In the genomic region with DNA sequence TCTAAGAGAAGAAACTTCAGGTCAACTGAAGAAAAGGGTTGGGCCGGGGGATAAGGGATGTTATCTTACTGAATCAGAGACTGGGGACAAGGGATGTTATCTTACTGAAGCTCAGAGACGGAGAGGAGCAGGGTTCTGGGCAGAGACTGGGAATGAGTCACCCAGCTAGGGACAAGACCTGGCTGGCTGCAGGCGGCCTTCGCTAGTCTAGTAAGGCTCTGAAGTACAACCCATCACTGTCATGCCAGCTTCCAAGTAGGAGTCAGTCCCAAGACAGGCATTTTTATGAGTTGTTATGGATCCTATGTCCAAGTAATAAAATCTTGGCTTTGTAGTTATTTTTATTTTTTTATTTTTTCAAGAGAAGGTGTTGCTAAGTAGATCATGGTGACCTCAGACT, we compare ENCODE assay signal across 20 mouse cellular contexts. TPM values are rescaled to one million over a fixed set of nuclear protein-coding genes. Genes with fewer than 3 reads are reported as not detected.
DNase-seq lines count a peak whose midpoint lies in the region; ATAC-seq lines count a peak whose summit lies in the region.
"Had no signal": no experiment of that assay in that cellular context is flagged by ENCODE, and none has a peak within 500 bp of the region (broad histone marks: within the 10 kb centered on the region; RNA-seq: fewer than 3 reads in every experiment).

No protein-coding gene starts in this region.

- peaks cover 2% of the 10 kb centered on the region; the same call in 1 of the 2 replicates for H3K4me1 ChIP-seq in midbrain, embryonic 11.5 days (ENCODE audit: control insufficient read depth, insufficient read depth, low read length)
- H3K4me1 ChIP-seq in midbrain, embryonic 14.5 days (ENCODE audit: control insufficient read depth, insufficient read depth, low read length) = peaks cover 5% of the 10 kb centered on the region; the same call in 1 of the 2 replicates
- peaks cover 8% of the 10 kb centered on the region; the same call in 1 of the 2 replicates for H3K4me1 ChIP-seq in stomach, embryonic 16.5 days (ENCODE audit: control insufficient read depth, insufficient read depth, low read length)

- no peak overlapping the region for H3K4me3 ChIP-seq in midbrain, embryonic 11.5 days (ENCODE audit: low read depth, low read length)
- H3K4me3 ChIP-seq in midbrain, embryonic 14.5 days (replicated peaks; ENCODE audit: low read depth, low read length) = no peak overlapping the region
- H3K4me3 ChIP-seq in stomach, embryonic 16.5 days (replicated peaks; ENCODE audit: low read length) = no peak overlapping the region
- H3K4me3 ChIP-seq: embryonic facial prominence, embryonic 15.5 days; erythroblast, embryonic 14.5 days; forebrain, embryonic 10.5 days; heart, embryonic 12.5 days; hindbrain, embryonic 15.5 days had no signal

- no peak overlapping the region for H3K4me2 ChIP-seq in midbrain, embryonic 11.5 days
- H3K4me2 ChIP-seq in midbrain, embryonic 14.5 days (ENCODE audit: low read length) = no peak overlapping the region
- no peak overlapping the region for H3K4me2 ChIP-seq in stomach, embryonic 16.5 days (ENCODE audit: low read depth, low read length)
- H3K4me2 ChIP-seq: embryonic facial prominence, embryonic 15.5 days; heart, embryonic 12.5 days; hindbrain, embryonic 15.5 days had no signal

- no peak overlapping the region for H3K27ac ChIP-seq in midbrain, embryonic 11.5 days (ENCODE audit: low read depth, low read length)
- no peak overlapping the region for H3K27ac ChIP-seq in midbrain, embryonic 14.5 days (replicated peaks; ENCODE audit: low read depth, low read length)
- H3K27ac ChIP-seq in stomach, embryonic 16.5 days (ENCODE audit: low read length) = 0 out of 2 replicates have a peak overlapping the region, but pooled peaks have one; percentile 8
- H3K27ac ChIP-seq: embryonic facial prominence, embryonic 15.5 days; forebrain, embryonic 10.5 days; hindbrain, embryonic 15.5 days had no signal

- ATAC-seq in midbrain, embryonic 11.5 days (ENCODE audit: low FRiP score) = no peak
- no peak for ATAC-seq in midbrain, embryonic 14.5 days (ENCODE audit: low FRiP score, low TSS enrichment)
- peak; percentile 30; the same call in 1 of the 2 replicates for ATAC-seq in stomach, embryonic 16.5 days (ENCODE audit: insufficient read depth, low FRiP score)
- ATAC-seq: forebrain, embryonic 14.5 days; intestine, embryonic 16.5 days had no signal

- no peak overlapping the region for H3K9ac ChIP-seq in midbrain, embryonic 11.5 days (ENCODE audit: low read length)
- no peak overlapping the region for H3K9ac ChIP-seq in midbrain, embryonic 14.5 days (replicated peaks; ENCODE audit: low read length)
- no peak overlapping the region for H3K9ac ChIP-seq in stomach, embryonic 16.5 days (ENCODE audit: low read length)
- H3K9ac ChIP-seq: embryonic facial prominence, embryonic 15.5 days; heart, embryonic 12.5 days; hindbrain, embryonic 15.5 days had no signal

- H3K9me3 ChIP-seq in midbrain, embryonic 11.5 days (ENCODE audit: control insufficient read depth, low read length) = no peaks in the 10 kb centered on the region
- H3K9me3 ChIP-seq in midbrain, embryonic 14.5 days (ENCODE audit: control insufficient read depth, low read length) = no peaks in the 10 kb centered on the region
- H3K9me3 ChIP-seq in stomach, embryonic 16.5 days (replicated peaks; ENCODE audit: control insufficient read depth, low read length) = no peaks in the 10 kb centered on the region
- H3K9me3 ChIP-seq: embryonic facial prominence, embryonic 15.5 days; forebrain, embryonic 10.5 days; heart, embryonic 12.5 days; hindbrain, embryonic 15.5 days had no signal

- H3K27me3 ChIP-seq in midbrain, embryonic 11.5 days (ENCODE audit: control insufficient read depth, insufficient read depth, low read length) = no peaks in the 10 kb centered on the region
- H3K27me3 ChIP-seq in midbrain, embryonic 14.5 days (ENCODE audit: control insufficient read depth, insufficient read depth, low read length) = no peaks in the 10 kb centered on the region
- H3K27me3 ChIP-seq in stomach, embryonic 16.5 days (ENCODE audit: control insufficient read depth, insufficient read depth, low read length) = no peaks in the 10 kb centered on the region
- H3K27me3 ChIP-seq: embryonic facial prominence, embryonic 15.5 days; heart, embryonic 12.5 days; hindbrain, embryonic 15.5 days had no signal

- peak; percentile 60 to 81 for DNase-seq in adrenal gland, adult (ENCODE audit: inconsistent age in 2 of 2, low spot score in 1 of 2)
- no peak for DNase-seq in adrenal gland, adult 18-20 months (ENCODE audit: low spot score in 2 of 2)
- peak; percentile 60 for DNase-seq in midbrain, embryonic 11.5 days (ENCODE audit: low spot score, missing footprints)
- no peak for DNase-seq in midbrain, embryonic 14.5 days
- peak; percentile 30 for DNase-seq in adrenal gland, postnatal 10 days
- DNase-seq in spleen, postnatal 10 days (ENCODE audit: low spot score in 2 of 2) = no peak
- DNase-seq in adipocyte (ENCODE audit: low spot score) = no peak
- DNase-seq: cerebellum, adult 11 months; cerebellum, adult 8-10 months; cerebellum, postnatal 14 days; embryo, embryonic 11 days; gastrocnemius, postnatal 25 days had no signal

- H3K36me3 ChIP-seq in midbrain, embryonic 11.5 days (ENCODE audit: control insufficient read depth, insufficient read depth, low read length) = no peaks in the 10 kb centered on the region
- H3K36me3 ChIP-seq in midbrain, embryonic 14.5 days (ENCODE audit: control insufficient read depth, insufficient read depth, low read length) = no peaks in the 10 kb centered on the region
- H3K36me3 ChIP-seq in stomach, embryonic 16.5 days (ENCODE audit: control insufficient read depth, insufficient read depth, low read length) = no peaks in the 10 kb centered on the region
- H3K36me3 ChIP-seq: embryonic facial prominence, embryonic 15.5 days; forebrain, embryonic 10.5 days; heart, embryonic 12.5 days; hindbrain, embryonic 15.5 days had no signal

- 92% methylated on average over 4 of the region's 4 CpGs for WGBS in midbrain, embryonic 11.5 days
- WGBS in midbrain, embryonic 14.5 days = 94% methylated on average over 4 of the region's 4 CpGs
- WGBS in stomach, embryonic 16.5 days = 67% methylated on average over 4 of the region's 4 CpGs

RNA-seq across cellular contexts. Expression of a gene that starts 1.5 kb away (rescaled TPM):
- 10 to 100 TPM; 57.3 to 75.8 TPM for total RNA-seq in adrenal gland, adult 18-20 months (2021)
- 28.8 and 30.4 TPM in 2 replicates for polyA plus RNA-seq in midbrain, embryonic 11.5 days (2014; fragmentation: Nextera tagmentation; extraction: Ambion mirVana)
- 31.9 and 37.9 TPM in 2 replicates for polyA plus RNA-seq in midbrain, embryonic 14.5 days (2014; fragmentation: Nextera tagmentation; extraction: Ambion mirVana)
- total RNA-seq in adrenal gland, postnatal 10 days (2021) = 10 to 100 TPM; 47.1 to 52.6 TPM
- polyA plus RNA-seq in stomach, embryonic 16.5 days (2015; fragmentation: Nextera tagmentation; extraction: Ambion mirVana) = 21.8 and 22.5 TPM in 2 replicates

RNA-seq across cellular contexts. Expression of a gene that starts 11.2 kb away (rescaled TPM):
- total RNA-seq in adrenal gland, adult 18-20 months (2021) = 10 to 100 TPM; 18.5 to 21.8 TPM
- polyA plus RNA-seq in midbrain, embryonic 11.5 days (2014; fragmentation: Nextera tagmentation; extraction: Ambion mirVana) = 42.5 and 47.8 TPM in 2 replicates
- 53.8 and 63.0 TPM in 2 replicates for polyA plus RNA-seq in midbrain, embryonic 14.5 days (2014; fragmentation: Nextera tagmentation; extraction: Ambion mirVana)
- 10 to 100 TPM; 20.6 to 24.5 TPM for total RNA-seq in adrenal gland, postnatal 10 days (2021)
- polyA plus RNA-seq in stomach, embryonic 16.5 days (2015; fragmentation: Nextera tagmentation; extraction: Ambion mirVana) = 19.2 and 30.3 TPM in 2 replicates

RNA-seq across cellular contexts. Expression of a gene that starts 57.2 kb away (rescaled TPM):
- 10 to 100 TPM; 42.9 to 51.9 TPM for total RNA-seq in adrenal gland, adult 18-20 months (2021)
- 26.2 and 31.9 TPM in 2 replicates for polyA plus RNA-seq in midbrain, embryonic 11.5 days (2014; fragmentation: Nextera tagmentation; extraction: Ambion mirVana)
- 18.8 and 20.6 TPM in 2 replicates for polyA plus RNA-seq in midbrain, embryonic 14.5 days (2014; fragmentation: Nextera tagmentation; extraction: Ambion mirVana)
- 10 to 100 TPM; 34.2 to 36.9 TPM for total RNA-seq in adrenal gland, postnatal 10 days (2021)
- polyA plus RNA-seq in stomach, embryonic 16.5 days (2015; fragmentation: Nextera tagmentation; extraction: Ambion mirVana) = 6.2 and 7.7 TPM in 2 replicates

Comparison
In these comparisons a context has a peak if more than half of its experiments do, and no peak if none do; other contexts are left out.
1. DNase-seq: peak in adrenal gland, adult (2 of 2), midbrain, embryonic 11.5 days (single experiment) and adrenal gland, postnatal 10 days (single experiment); none in adrenal gland, adult 18-20 months (0 of 2), midbrain, embryonic 14.5 days (single experiment), spleen, postnatal 10 days (0 of 2) and adipocyte (single experiment).